Mouse (Mus musculus): ENCODE data around the gene Jun.

The Jun gene

DNA sequence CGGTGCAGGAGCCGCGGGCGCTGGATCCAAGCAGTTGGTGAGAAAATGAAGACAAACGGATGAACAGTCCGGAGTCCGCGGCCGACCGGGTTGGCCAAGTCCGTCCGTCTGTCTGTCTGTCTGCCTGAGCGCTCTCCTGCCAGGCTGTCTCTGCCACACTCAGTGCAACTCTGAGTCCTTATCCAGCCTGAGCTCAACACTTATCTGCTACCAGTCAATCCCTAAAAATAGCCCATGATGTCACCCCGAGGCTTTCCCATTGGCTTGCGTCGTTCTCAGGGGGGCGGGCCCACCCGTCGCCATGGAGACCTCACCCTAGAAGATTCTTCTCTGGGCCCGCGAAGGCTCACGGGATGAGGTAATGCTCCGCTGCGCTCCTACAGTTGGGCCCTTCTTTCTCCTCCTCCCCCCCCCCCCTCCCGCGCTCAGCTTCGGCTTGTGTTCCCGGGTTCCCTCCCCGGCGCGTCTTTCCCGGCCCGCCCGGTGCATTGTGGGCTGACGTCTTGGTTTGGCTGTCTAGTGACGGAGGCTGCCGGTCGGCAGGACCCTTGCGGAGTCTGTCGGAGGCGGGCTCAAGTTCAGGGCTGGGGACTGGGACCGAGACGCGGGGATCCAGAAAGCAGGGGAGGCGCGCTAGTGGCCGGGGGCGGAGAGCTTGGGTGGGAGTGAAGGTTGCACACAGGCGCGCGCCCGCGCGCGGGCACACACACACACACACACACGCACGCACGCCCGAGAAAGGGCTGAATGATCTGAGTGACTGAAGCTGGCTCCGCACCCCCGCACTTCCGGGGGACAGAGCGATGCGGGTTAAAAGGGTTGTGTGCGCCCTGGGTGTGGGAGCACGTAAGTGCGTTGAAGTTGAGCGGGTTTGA is at the start of gene Jun:
TSS of gene Jun (minus strand) at position 198 of the 875 bp plus-strand sequence.
- peak; percentile 98 for DNase-seq (ENCODE audit: low spot score)

DNA sequence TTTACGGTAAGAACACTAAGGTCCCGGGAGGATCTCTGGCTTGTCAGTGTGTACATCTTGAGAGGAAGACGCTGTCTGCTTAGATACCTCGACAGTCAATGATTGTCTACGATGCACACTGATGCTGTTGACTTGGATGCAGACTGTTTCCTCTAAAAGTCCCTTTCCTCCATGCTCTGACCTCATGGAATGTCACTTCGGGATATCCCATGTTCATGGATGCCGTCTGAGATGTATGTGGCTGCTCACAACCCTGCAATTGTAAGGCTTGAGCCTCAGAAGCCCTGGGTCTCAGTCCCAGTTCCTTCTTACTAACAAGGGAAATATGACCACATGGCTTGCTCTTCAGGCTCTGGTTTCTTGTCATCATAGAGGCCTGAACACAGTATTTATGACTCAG is 49.7 kb upstream of the Jun start:
- DNase-seq (ENCODE audit: low spot score) = no peak

DNA sequence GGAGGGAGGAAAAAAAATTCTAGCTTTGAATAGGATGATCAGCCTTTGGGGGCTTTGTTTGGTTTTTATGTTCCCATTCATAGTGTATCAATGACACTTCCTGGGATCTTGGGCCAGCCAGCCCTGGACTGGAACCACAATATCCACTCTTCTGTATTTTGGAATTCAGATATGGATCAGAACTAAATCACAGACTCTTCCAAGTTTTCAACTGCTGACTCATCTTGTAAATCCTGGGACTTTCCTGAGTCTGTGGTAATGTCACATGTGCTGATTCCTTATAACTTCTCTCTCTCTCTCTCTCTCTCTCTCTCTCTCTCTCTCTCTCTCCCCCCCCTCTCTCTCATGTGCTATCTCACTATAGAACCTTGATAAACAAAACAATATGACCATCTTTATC is 48.7 kb upstream of the Jun start:
- DNase-seq (ENCODE audit: low spot score) = no peak

- DNase-seq (ENCODE audit: low spot score) = no peak
Observed at GRCm38 (mm10) chr4:95099373-95099772, 47.4 kb upstream of the Jun start.

DNA sequence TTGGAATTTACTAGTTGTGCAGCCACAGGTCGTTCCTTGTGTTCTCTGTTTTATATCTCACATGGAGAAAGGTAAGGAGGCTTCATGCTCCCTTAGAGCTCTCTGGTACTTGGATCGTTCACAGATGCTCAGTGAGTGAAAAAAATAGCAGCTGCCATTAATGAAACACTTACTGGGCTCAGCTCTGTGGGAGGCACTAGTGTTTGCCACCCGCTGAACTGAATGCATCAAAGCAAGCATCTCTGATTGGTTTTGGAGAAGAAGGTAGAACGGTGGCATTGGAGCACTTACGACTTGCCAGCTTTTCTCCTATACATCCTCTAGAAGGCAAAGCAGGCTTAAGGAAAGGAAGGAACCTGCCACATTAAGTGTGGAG is 46.7 kb upstream of the Jun start:
- DNase-seq (ENCODE audit: low spot score) = no peak

- no peak for DNase-seq (ENCODE audit: low spot score)
Observed at GRCm38 (mm10) chr4:95097942-95098721, 46.1 kb upstream of the Jun start.

- no peak for DNase-seq (ENCODE audit: low spot score)
Observed at GRCm38 (mm10) chr4:95096731-95097130, 44.7 kb upstream of the Jun start.

DNA sequence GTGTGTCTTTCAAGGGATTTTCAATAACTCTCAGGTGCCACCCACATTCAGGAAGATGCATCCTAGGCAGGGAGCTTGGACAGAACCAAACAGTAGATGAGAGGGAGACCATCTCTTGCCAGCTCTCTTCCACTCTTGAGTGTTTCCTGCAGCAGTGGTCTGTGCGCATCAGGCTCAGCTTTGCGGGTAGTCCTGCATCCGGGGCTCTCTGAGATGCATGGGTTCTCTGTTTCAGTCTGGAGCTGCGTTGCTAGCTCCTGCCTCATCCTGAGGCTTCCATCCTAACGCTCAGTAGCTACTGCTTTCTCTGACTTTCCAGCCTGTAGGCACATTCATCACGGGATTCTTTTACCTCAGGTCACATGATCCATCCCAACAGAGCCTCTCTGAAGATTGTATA is 43.9 kb upstream of the Jun start:
- DNase-seq (ENCODE audit: low spot score) = no peak

DNA sequence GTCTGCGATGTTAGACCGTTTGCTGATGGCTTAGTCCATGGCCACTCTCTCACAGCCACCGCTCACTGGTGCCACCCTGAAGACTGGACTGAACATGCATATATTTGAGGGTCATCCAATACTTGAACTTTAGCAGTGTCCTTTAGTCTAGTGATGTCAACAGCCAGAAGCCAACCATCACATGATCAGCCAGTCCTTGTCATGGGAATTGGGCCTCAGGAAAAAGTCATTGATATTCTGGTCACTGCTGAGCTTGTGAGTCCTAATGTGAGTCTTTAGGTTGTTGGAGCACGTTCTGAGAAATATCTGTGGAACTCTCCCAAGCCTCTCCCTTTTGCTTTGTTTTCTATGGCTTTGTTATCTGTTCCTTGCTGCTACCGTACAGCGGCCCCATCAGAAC is 43.3 kb upstream of the Jun start:
- DNase-seq (ENCODE audit: low spot score) = no peak

GRCm38 (mm10) chr4:95094700-95095113 is 42.7 kb upstream of the Jun start:
- no peak for DNase-seq (ENCODE audit: low spot score)

DNA sequence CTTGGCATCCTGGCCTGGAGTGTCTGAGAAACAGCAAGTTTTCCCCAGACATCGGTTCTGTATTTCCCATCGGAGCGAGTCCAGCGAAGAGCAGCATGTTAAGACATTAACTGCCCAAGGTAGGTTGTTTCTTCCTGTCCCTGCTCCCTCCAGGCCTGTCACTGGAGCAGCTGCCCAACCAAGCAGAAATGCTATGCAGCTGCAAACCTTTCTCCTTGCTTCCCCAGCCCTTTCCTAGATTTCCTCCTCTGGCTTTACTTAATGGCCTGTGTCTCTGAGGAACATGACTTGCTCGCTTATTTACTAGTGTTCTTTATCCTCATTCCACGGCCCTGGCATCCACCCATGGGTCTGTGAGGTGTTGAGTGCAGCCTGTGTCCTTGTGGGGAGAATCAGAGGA is 41.6 kb upstream of the Jun start:
- DNase-seq (ENCODE audit: low spot score) = no peak

DNA sequence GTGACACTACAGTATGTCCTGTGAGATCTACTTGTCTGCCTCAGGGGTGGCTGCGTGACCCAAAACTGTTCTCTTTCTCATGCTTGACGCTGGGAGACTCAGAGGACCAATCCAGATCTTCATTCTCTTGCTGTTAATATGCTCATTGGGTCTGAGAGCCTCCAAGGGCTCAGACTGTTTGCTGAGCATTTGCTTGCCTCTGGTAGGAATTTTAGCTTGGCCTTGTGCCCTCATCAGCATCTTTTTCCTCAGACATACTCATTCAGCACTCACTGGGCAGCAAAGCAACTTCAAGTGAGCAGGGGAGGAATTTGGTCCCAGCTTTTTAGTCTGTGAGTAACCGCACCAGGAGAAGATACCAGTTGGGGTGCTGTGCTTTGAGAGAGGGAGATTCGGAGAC is 40.5 kb upstream of the Jun start:
- no peak for DNase-seq (ENCODE audit: low spot score)

- DNase-seq (ENCODE audit: low spot score) = no peak
Observed at GRCm38 (mm10) chr4:95091536-95091935, 39.5 kb upstream of the Jun start.

- DNase-seq (ENCODE audit: low spot score) = no peak
Observed at GRCm38 (mm10) chr4:95089968-95090367, 37.9 kb upstream of the Jun start.

DNA sequence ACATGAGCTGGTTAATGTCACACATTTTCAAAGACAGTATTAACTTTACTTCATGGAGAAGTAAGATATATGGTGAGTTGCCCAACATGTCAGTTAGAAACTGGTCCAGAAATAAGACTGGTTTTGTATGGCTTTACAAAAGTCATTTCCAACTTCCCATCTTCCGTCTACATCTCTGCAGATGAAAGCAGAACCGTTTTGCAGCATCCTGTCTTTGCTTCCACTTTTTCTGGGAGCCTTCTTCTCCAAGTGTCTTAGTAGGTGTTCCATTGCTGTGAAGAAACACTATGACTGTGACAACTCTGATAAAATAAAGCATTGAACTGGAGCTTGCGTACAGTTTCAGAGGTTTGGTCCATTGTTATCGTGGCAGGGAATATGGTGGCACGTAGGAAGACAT is 37.0 kb upstream of the Jun start:
- no peak for DNase-seq (ENCODE audit: low spot score)

DNA sequence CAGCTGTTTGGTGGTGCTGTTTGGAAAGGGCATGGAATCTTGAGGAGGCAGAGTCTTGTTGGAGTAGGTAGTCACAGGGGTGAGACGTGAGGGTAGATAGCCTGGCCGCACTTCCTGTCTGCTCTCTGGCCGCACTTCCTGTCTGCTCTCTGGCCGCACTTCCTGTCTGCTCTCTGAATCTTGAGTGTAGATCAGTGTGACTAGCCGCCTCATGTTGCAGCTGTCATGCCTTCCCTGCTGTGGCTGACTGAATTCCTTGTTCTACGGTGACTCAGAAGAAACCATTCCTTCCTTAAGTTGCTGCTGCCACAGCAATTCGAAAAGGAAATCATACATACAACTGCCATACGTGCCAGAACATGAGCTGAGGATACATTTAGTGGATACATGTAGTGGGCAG is 31.9 kb upstream of the Jun start:
- DNase-seq (ENCODE audit: low spot score) = no peak

DNA sequence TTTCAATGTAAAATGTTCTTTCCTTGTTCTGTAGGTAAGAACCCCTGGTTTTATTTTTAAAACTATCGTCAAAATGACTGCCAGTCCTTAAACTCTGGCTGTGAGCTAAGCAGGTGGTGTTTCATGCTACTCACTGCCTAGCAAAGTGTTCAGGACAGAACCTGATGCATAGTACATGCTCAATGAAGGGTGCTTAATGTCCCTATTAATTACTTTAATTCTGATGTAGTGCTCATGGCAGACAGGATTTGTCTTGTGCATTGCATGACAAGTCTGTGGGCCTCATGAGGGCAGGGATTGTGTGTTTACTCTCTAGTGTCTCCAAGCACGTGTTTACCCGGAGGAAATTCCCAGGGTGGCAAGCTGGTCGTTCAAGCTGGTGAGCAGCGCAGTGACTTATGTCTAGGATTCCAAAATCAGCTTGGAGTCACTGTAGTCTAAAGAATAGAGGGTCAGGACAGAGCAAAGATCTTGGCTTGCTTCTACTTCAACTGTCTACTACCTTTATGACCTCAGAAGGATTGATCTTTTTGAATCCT is 31.2 kb upstream of the Jun start:
- no peak for DNase-seq (ENCODE audit: low spot score)

DNA sequence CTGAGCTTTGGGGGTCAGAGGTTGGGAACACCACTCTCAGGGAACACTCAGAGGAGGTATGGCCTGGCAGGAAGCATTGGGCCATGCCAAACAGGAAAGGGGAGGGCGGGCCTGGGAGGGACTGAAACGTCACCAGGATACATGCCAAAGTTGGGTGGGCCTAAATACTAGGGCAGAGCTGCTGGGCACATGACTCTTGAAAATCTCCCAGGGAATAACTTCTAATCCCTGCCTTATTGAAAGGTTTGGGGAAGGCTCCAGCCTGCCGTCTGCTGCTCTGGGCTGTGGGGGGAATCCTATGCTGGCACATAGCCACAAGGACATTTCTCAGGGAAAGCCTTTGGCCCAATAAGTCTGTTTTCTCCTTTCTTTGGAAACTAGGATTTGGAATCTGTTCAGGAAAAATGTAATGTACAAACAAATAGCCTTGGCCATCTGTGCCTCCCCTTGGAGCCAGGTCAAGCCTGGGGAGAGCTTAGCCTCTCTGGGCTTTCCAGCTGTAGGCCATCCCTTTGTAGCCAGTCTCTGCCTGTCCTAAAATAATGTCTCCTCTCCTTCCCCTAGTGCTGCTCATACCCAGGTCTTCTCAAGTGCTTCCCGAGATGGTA is 30.6 kb upstream of the Jun start:
- no peak for DNase-seq (ENCODE audit: low spot score)

- DNase-seq (ENCODE audit: low spot score) = no peak
Observed at GRCm38 (mm10) chr4:95081632-95082031, 29.6 kb upstream of the Jun start.

- no peak for DNase-seq (ENCODE audit: low spot score)
Observed at GRCm38 (mm10) chr4:95078625-95079024, 26.6 kb upstream of the Jun start.

GRCm38 (mm10) chr4:95076279-95076678 is 24.3 kb upstream of the Jun start:
- no peak for DNase-seq (ENCODE audit: low spot score)

- DNase-seq (ENCODE audit: low spot score) = peak; percentile 32
Observed at GRCm38 (mm10) chr4:95075591-95076002, 23.6 kb upstream of the Jun start.

GRCm38 (mm10) chr4:95074319-95074718 is 22.3 kb upstream of the Jun start:
- DNase-seq (ENCODE audit: low spot score) = no peak
